Mouse (Mus musculus): ENCODE measurements around the gene Gria2.

The Gria2 gene

GRCm38 (mm10) chr3:80775971-80776370 lies 26.7 kb downstream of the Gria2 start:
- no peak for DNase-seq (ENCODE audit: low spot score)

GRCm38 (mm10) chr3:80774005-80774764 lies 28.4 kb downstream of the Gria2 start:
- DNase-seq (ENCODE audit: low spot score): no peak

GRCm38 (mm10) chr3:80773232-80773631 lies 29.4 kb downstream of the Gria2 start:
- DNase-seq (ENCODE audit: low spot score): no peak

- no peak for DNase-seq (ENCODE audit: low spot score)
Measured at GRCm38 (mm10) chr3:80769506-80770235, 33.0 kb downstream of the Gria2 start.

GRCm38 (mm10) chr3:80758955-80759354 lies 43.7 kb downstream of the Gria2 start:
- DNase-seq (ENCODE audit: low spot score): no peak

- no peak for DNase-seq (ENCODE audit: low spot score)
Measured at GRCm38 (mm10) chr3:80758363-80758762, 44.3 kb downstream of the Gria2 start.

GRCm38 (mm10) chr3:80750786-80751185 lies 51.8 kb downstream of the Gria2 start:
- no peak for DNase-seq (ENCODE audit: low spot score)

- DNase-seq (ENCODE audit: low spot score): no peak
Measured at GRCm38 (mm10) chr3:80725205-80725604, 77.4 kb downstream of the Gria2 start.

- peak; percentile 27 for DNase-seq (ENCODE audit: low spot score)
Measured at GRCm38 (mm10) chr3:80713123-80713522, 89.5 kb downstream of the Gria2 start.

GRCm38 (mm10) chr3:80708992-80709391 lies 93.6 kb downstream of the Gria2 start:
- no peak for DNase-seq (ENCODE audit: low spot score)

- no peak for DNase-seq (ENCODE audit: low spot score)
Measured at GRCm38 (mm10) chr3:80702173-80702572, 100.5 kb downstream of the Gria2 start.

- no peak for DNase-seq (ENCODE audit: low spot score)
Measured at GRCm38 (mm10) chr3:80697523-80697922, 105.1 kb downstream of the Gria2 start.

GRCm38 (mm10) chr3:80694965-80695364 lies 107.7 kb downstream of the Gria2 start:
- no peak for DNase-seq (ENCODE audit: low spot score)

GRCm38 (mm10) chr3:80665105-80665504 lies 137.5 kb downstream of the Gria2 start:
- DNase-seq (ENCODE audit: low spot score): no peak

- no peak for DNase-seq (ENCODE audit: low spot score)
Measured at GRCm38 (mm10) chr3:80663293-80663692, 139.3 kb downstream of the Gria2 start.

GRCm38 (mm10) chr3:80661838-80662237 lies 140.8 kb downstream of the Gria2 start:
- no peak for DNase-seq (ENCODE audit: low spot score)

- no peak for DNase-seq (ENCODE audit: low spot score)
Measured at GRCm38 (mm10) chr3:80652213-80652612, 150.4 kb downstream of the Gria2 start.

Data from embryo, embryonic 10 days (tissue).